Mouse (Mus musculus) left cerebral cortex, adult 9 months (tissue): ENCODE results near the gene Mvp.

Source experiments
- DNase-seq, 2 experiments: peaks; one replicate each; pipeline ENCODE4 v3.0.0; 2022; ENCODE audit warnings: low spot score in 2 of 2

The Mvp gene

DNA sequence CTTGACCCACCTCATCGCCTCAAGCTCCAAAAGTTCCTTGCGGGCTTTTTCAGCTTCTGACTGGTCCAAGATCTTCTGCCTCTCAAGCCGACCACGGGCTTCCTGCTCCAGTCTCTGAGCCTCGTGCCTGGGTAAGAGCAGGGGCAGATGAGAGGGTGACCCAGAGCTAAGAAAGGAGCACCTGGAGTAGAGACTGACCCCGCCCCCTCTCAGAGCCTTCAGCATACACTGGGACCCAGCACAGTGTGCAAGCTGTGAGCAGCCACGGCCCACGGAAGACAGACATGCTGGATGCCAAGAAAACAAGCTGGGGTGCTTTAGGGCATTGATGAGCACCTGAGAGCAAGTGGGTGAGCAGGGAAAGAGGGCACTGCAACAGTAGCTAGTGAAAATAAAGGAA is 25.6 kb downstream of the Mvp start:
- no peak for DNase-seq

DNA sequence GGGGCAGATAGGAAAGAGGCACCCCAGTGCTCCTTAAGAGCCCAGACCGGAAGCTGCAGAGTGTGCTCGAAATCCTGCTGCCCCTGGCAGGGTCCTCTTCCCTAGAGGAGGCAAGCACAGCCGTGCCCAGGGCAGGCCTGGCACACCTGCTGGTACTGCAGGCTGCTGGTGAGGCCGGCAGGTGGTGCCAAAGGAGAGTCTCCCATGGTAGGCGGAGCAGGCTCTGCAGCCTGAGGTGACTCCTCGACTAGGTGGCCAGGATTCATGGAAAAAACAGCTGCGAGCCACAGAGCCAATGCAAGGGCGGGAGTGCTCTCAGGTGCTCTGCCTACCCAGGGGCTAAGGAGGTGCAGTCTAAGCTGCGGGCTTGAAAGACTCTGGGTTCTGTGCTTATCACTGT is 28.1 kb downstream of the Mvp start:
- DNase-seq: peak in 1 of 2 experiments; percentile 54

DNA sequence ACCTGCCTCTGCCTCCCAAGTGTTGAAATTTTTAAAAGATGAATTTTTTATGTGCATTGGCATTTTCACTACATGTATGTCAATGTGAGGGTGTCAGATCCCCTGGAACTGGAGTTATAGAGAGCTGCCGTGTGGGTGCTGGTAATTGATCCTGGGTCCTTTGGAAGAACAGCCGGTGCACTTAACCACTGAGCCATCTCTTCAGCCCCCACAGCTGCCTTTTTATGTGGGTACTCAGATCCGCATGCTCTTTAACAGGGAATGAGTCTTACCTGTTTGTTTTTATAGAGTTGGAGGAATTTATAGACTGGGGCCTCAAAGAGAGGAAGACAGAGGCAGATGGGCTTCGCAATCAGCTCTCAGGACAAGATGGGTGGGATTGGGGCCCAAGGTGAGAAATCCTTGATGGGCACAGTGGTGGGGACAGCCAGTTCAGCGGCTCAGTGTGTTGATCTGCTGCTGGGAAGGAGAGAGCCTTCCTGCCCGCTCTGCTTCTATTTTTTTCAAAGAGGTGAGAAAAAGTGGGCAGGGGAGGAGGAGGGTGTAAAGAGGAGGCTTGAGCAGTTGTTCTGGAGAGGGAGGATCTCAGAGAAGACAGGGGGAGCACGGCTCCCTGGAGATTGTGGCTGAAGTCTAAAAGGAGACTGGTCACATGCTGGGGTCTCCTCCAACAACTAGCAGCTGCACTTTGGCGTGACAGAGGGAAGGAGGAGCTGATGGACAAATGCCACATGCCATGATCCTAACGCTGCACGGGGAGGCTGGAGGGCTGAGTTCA is 29.6 kb downstream of the Mvp start:
- peak; percentile 55 to 58 for DNase-seq

DNA sequence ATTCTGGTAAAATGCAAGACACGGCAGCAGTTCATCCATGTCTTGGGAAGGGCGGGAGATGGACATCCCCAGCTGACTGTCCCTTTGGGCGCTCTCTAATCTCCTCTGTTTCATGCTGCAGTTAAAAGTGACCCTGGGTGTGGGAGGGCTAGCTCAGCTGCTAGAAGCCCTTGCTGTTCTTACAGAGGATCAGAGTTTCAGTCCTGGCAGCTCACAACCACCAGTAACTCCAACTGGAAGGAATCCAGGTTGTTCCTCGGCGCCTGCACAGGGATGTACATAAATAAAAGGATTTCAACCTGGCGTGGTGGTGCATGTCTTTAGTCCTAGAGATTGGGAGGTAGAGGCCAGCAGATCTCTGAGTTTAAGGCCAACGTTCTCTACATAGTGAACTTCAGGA is 31.3 kb downstream of the Mvp start:
- DNase-seq: no peak

DNA sequence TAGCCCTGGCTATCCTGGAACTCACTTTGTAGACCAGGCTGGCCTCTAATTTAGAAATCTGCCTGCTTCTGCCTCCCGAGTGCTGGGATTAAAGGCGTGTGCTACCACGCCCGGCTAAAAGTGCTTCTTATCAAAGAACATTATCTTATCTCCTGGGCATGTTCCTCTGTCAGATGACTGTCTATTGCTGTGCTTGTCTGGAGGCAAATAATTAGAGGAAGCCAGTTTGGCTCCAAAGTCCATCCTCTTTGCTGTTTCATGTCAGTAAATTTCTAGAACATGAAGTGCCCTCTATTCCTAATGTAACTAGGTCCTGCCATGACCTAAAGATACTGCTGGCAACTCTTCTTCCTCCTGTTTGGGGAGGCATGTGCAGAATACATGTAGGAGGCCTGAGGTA is 32.4 kb downstream of the Mvp start:
- no peak for DNase-seq

DNA sequence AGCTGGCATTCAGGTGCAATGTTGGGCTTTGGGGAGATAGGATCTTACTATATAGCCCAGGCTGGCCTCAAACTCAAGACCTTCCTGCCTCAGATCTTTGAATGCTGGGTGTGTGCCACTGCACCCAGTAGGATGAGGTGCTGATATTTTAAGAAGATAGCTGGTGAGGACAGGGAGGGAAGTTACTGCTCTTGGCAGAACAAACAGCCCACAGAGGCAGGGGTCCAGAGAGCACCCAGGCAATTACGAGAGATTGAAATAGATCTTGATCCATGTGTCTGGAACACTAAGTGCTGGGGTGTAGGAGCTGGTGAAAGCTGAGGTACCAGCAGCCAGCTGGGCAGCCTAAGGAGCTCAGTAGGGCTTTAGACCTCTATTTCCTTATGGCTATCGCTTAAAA is 32.8 kb downstream of the Mvp start:
- DNase-seq: no peak

DNA sequence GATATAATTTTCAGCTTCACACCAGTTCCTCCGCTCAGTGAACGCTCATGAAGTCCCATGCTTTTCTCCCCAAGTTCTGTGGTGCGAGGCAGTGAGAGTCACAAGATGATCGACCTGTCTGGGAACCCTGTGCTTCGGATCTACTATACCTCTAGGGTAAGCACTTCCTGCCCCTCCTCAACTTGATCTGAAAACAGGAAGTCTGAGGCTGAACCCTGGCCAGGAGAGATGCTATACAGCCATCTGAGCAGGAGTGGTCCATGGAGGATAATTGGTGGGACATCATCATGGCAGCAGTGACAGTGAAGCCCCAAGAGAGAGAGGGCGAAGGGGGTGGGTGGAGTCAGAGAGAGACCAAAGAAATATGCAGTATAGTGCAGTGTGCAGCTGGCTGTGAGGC is 35.6 kb downstream of the Mvp start:
- no peak for DNase-seq

DNA sequence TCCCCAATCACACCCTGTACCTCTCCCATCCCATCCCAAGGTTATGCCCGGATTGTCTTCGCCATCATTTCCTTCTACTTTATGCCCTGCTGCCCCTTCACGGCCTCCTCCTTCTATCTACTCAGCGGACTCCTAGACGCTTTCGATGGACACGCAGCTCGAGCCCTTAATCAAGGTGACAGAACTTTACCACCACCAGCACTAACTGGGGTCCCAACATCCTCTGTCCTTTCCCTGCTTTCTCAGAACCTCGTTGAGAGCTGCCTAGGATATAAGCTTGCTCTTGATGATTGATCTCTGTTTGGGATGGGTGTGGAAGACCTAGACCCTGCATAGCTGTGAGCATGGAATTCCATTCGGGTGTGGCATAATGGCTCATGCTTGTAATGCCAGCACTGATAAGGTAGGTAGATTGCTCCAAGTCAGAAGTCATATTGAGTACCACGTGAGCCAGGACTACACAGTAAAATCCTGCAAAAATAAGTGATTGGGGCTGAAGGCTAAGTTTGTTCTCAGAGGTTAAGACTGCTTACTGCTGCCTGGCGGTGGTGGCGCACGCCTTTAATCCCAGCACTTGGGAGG is 37.5 kb downstream of the Mvp start:
- DNase-seq: no peak

DNA sequence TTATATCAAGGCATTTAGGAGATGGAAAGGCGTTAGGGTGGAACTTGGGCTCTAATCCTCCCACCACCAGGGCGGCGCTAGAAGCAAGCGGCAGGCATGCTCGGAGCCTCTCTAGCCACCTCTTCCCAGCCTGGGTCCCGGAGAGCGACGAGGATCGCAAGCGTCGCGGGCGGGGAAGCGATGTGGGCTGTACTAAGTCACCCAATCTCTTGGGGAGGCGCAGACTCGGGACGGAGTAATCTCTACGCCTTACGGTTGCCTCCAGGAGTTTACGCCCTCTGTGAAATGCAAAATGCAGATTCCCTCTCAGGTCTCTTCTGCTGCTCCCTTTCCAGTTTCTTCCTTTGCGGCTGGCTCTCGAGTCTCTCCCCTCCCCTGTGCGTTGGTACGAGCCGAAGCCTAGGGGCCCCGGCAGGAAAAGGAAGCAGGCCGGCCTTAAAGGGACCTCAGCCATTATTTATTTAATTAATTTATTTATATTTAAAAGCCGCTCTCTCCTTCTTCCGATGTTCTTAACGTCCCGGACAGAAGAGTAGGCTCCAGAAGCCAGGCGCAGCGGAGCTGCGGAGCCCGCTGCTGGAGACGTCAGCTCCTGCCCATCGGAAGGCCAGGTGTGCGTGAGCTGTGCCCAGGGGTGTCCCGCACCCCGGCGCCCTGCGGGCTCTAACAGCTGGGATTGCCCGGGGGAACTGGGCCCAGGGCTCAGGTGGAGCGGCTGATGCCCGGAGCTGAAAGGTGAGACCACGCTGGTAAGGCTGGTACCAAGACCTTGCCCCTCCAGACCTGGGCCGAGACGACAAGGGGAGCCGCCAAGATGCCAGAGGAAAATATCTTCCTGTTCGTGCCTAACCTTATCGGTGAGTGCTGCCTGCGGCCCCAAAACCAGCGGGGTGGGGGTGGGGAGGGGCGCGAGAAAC is 38.2 kb downstream of the Mvp start, which contains the start of gene Cdiptos:
Gene Cdiptos, minus strand, starts transcription at position 149 of the 917 bp plus-strand sequence.
- DNase-seq: peak; percentile 86 to 96

DNA sequence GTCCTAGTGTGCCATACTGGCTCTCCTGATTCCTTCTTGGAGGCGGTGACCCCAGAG is 38.7 kb downstream of the Mvp start, which contains the start of gene Cdipt:
Gene Cdipt, plus strand, starts transcription at position 22 of the 57 bp plus-strand sequence.
- DNase-seq: no peak

DNA sequence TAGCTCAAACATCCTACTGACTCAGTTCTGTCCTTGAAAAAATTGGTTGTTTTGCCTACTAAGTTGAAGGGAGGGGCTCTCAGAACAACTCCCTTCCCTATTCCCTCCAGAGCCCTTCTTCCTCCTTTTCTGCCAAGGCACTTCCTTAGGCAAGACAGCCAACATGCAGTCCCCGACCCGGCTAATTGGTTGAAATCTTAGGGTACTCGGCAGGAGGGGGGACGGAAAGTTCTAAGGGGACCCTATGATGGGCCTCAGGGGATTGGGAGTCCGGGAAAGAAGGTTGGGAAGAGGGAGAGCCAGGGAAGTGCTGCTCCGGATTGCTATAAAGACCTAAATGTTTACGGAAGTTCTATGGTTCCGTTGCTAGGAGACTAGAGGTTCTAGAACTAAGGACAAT is 38.9 kb downstream of the Mvp start:
- no peak for DNase-seq

DNA sequence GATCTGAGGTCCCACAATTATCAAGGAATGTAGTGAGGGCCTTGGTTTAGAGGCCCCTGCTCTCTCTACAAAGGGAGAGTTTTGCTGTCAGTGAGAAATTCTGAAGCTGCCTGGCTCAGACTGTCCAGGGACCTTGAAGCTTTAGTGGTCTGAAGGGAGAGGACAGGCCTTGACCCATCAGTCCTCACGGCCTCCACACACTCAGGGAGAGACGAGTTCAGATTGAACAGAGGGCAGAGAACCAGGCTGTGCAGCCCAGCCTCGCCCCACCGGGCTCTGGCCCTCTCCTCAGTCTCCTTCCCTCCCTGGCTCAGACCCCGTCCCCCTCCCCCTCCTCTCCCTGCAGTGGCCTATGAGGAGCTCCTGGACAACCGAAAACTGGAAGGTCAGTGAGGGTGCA is 47.1 kb downstream of the Mvp start:
- no peak for DNase-seq

DNA sequence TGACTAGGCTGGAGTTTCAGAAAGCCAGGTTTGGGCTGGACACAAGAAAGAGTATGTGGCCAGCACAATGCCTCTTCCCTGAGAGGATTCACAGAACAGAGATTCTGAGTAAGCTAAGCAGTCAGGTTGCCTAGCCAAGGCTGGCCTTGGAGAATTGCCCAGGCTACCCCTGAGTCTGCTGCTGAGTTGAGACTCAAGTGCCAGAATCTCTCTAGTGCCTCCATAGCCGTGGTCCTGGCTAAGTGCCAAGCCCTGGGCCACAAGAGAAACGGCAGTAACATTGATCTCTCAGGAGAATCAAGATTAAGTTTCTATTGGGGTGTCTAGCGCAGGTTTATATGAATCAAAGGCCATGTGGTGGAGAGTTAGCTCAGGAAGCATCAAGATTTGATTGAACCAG is 48.9 kb downstream of the Mvp start:
- DNase-seq: no peak

DNA sequence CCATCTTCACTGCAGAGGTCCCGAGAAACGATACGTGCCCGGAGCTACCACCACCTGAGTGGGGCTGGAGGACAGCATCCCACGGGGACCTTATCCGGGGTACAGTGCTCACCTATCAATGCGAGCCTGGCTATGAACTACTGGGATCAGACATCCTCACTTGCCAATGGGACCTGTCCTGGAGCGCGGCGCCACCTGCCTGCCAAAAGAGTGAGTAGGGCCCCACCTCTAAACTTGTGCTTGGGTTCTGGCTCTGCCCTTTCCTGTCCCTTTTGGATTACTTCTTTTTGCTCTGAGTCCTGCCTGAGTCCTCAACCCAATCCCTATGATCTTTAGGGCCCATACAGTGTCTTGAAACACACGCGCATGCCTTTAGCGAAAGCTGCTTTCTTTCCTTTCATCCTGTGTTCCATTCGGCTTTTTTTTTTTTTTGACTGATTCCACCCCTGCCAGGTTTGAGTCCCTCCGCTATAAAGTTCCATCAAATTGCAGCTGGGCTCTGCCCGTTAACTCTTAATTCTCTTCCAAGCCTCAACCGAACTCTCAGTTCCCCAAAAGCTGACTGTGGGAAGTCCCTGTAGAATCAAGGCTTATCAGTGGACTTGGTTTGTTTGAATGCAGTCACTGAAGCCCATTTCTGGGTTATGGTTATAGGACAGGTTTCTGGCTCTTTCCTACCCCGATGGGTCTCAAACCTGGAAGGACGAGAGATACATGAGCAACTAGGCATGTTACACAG is 50.7 kb downstream of the Mvp start:
- no peak for DNase-seq

DNA sequence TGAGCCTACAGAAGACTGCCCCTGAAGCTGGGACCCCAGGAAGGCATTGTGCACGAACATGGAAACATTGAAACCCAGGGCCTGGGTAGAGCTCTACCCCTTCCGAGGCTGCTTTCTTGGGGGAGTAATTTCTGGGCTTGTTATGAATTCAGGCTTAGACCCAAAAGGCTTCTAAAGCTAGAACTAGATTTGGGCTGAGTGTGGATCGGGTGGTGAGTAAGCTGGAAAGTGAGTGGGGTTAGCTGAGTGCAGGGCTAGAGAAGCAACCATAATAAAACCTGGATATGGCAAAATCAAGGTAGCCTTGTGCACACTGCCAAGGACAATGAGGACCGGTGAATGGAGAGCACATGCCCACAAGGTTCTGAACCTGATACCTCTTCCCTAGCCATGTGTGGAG is 52.5 kb downstream of the Mvp start:
- no peak for DNase-seq

DNA sequence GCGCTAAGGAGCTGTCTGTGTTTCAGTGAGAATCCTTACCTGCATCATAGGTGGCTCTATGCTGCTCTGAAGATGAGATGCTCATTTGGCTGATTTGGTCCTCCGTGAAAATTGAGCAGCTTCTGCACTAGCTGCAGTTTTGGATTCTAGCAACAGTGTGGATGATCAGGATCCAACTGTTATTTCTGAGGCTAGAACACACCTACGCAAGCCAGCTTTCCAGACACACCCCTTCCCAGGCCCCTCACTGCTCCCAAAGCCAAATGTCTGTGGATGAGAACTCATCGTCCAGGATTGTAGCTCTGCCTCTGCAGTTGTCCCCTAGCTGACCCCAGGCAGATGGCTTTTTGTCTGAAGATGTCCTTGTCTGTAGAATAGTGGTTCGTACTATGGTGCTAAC is 53.3 kb downstream of the Mvp start:
- DNase-seq: no peak

DNA sequence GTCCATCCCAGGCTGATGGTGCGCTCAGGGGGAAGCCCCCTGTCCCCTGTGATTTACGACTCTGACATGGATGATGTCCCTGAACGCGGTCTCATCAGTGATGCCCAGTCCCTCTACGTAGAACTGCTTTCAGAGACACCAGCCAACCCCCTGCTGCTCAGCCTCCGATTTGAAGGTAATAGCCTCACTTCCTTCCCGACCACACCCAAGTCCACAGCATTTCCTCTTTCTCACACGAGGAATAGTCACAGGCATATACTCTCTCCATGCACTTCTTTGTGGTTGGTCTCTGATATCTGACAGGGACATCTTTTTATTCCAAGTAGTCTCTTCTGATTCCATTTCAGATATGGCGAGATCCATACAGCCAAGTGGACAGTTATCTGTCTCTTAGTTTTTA is 54.6 kb downstream of the Mvp start:
- no peak for DNase-seq

DNA sequence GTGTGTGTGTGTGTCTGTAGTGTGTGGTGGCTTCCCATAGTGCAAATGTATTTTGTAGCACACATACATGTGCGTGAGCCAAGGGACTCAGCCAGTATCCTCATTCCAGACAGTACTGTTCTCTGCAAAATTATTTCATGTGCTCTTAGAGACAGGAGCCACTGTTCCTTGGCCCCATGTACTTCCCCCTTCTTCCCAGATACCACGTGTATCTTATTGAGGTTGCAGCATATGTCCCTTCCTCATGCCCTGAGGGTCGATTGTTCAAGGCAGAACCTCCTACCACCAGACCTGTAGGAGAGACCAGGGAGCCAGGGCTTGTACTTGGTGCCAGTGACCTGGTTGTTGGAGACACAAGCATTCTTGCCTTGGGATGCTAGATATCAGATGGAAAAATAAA is 59.3 kb downstream of the Mvp start:
- DNase-seq: no peak

DNA sequence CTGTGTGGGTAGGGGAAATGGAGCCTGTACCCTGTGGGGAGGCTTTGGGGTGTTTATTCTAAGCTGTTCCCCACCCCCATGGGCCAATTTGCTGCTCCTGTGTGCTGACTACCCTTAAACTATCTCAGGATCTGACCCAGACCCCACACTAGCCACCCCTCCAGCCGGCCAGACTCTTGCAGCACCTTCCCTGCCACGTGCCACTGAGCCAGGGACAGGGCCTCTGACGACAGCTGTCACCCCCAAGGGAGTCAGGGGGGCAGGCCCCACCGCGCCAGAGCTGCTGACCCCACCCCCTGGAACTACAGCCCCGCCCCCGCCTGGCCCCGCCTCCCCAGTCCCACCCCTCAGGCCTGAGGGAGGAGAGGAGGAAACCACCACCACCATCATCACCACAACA is 61.8 kb downstream of the Mvp start:
- DNase-seq: no peak

DNA sequence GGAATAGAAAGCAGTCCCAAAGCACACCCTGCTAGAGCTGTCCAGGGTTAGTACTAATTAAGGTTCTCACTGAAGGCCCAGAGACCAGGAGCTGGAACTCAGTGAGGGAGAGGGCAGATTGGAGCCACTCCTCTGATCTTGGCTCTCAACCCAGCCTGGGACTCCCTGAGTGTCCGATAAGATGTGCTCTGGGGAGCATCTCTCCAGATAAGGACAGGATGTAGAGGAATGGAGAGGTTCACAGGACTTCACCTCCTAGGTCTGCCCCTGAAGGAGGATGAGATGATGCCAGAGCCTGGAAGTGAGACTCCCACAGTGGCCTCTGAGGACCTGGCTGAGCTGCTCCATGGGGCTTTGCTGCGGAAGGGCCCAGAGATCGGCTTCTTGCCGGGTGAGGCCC is 62.7 kb downstream of the Mvp start:
- DNase-seq: no peak

DNA sequence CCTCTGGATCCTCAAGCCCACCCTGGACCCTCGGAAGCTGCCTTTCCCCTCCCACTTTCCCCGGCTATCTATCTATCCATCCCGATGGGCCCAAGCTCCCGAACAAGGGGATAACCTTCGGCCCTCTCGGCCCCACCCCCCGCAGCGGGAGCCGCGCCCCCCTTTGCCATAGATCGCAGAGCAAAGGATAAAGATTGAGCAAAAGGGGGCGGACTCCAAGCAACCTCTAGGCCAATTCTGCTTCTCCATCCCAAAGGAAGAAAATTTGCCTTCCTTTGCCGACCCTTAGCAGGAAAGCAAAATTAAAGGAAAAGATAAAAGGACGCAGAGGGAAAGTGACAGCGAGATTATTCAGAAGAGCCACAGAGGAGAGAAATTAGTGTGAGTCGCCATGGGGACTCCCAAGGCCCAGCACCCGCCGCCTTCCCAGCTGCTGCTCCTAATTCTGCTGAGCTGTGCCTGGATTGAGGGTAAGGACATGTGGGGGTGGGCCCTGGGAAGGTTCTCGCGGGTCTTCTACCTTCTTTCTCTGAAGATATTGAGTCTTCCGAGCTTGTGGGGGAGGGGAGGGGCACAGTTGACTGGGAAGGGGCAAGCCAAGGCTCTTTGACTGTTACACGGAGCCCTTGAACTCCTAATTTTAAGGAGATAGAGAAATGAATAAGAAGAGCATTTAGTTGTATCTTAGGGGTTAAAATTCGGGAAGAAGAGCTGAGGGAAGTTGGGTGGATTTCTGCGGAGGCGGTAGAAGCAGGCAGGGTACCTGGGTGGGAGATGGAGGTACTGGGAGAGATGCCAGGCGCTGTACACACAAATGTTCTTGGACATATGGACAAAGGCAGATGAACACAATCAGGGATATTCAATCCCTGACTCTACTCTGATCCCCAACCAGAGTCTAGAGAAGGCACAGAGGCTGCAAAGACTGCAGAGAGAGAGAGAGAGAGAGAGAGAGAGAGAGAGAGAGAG is 63.5 kb downstream of the Mvp start:
- peak in 1 of 2 experiments; percentile 58 for DNase-seq
